Mouse (Mus musculus) C2C12 (cell line): ENCODE measurements around the gene Slc13a2.

ENCODE experiments used
- CTCF ChIP-seq: IDR thresholded peaks from one replicate; pipeline ENCODE4 v1.5.1; 2011; ENCODE audit not compliant: control insufficient read depth, insufficient read depth, insufficient read length
- FOSL1 ChIP-seq: IDR thresholded peaks from one replicate; pipeline ENCODE4 v1.8.0; 2011; ENCODE audit warnings: mild to moderate bottlenecking, low read length; ENCODE audit not compliant: poor library complexity, insufficient read depth, severe bottlenecking
- MAX ChIP-seq: IDR thresholded peaks from one replicate; pipeline ENCODE4 v1.6.1; 2011; ENCODE audit warnings: mild to moderate bottlenecking, control low read depth
- MYOD1 ChIP-seq: IDR thresholded peaks from one replicate; pipeline ENCODE4 v1.6.1; 2011; ENCODE audit warnings: low read depth; ENCODE audit not compliant: control insufficient read depth, insufficient read length
- MYOG ChIP-seq: IDR thresholded peaks from one replicate; pipeline ENCODE4 v1.6.1; 2011; ENCODE audit not compliant: control insufficient read depth, insufficient read length; ENCODE audit errors: extremely low read depth
- USF1 ChIP-seq: IDR thresholded peaks from one replicate; pipeline ENCODE4 v1.6.1; 2011; ENCODE audit warnings: low read depth, mild to moderate bottlenecking, control low read depth, moderate library complexity

DNA sequence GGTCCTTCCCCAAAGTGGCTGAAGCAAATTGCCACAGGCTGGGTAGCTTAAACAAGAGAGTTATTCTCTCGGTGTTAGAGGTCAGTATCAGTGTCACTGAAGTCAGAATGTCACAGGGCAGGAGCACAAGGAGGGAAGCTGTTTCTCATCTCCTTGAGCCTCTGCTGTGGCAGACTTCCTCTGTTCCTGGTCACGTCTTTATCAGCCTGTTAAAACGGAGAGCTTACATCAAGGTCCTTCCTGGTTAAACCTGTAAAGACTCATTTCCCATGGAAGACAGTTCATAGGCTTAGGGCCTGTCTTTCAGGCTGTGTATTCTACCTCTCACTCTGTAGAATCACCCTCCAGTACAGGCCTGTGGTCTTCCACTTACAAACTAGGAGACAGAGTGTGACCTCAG is 45.9 kb upstream of the Slc13a2 start:
- no peak for TF ChIP-seq MYOG
- TF ChIP-seq CTCF = no peak
- TF ChIP-seq MYOD1 = no peak
- no peak for TF ChIP-seq MAX
- TF ChIP-seq USF1 = no peak
- no peak for TF ChIP-seq FOSL1
